Mouse (Mus musculus): Measurements from ENCODE around the gene Scgb1b24. TPM values are rescaled to one million over a fixed set of nuclear protein-coding genes. Genes with fewer than 3 reads are reported as not detected.

The Scgb1b24 gene
- polyA plus RNA-seq (2014; fragmentation: Illumina TruSeq; extraction: RNeasy Lipid Tissue Mini Kit (QIAGEN cat#74804)): not detected

GRCm38 (mm10) chr7:33743499-33743898 lies at the start of gene Scgb1b24:
Gene Scgb1b24 (plus strand): TSS chr7:33743799.

GRCm38 (mm10) chr7:33739212-33739611 lies 4.4 kb upstream of the Scgb1b24 start, which contains the start of gene Scgb2b24:
Gene Scgb2b24 (minus strand): TSS chr7:33739312.

Other genes with a start within 250 kb of the Scgb1b24 start
- gene Scgb2b21, start 223.3 kb upstream of the Scgb1b24 start, polyA plus RNA-seq (2014; fragmentation: Illumina TruSeq; extraction: RNeasy Lipid Tissue Mini Kit (QIAGEN cat#74804)): not detected
- gene Scgb2b24, start 4.5 kb upstream of the Scgb1b24 start, polyA plus RNA-seq (2014; fragmentation: Illumina TruSeq; extraction: RNeasy Lipid Tissue Mini Kit (QIAGEN cat#74804)): not detected
- gene Scgb2b26, start 201.2 kb downstream of the Scgb1b24 start, polyA plus RNA-seq (2014; fragmentation: Illumina TruSeq; extraction: RNeasy Lipid Tissue Mini Kit (QIAGEN cat#74804)): not detected